29 mouse cellular contexts compared by ENCODE assay signal in genomic region chr4:54995258-54995657, GRCm38 (mm10).
"Had no signal": no experiment of that assay in that cellular context is flagged by ENCODE, and none has a peak within 500 bp of the region (broad histone marks: within the 10 kb centered on the region; RNA-seq: fewer than 3 reads in every experiment).

No protein-coding gene starts in this region.

- DNase-seq: heart, postnatal 10 days; heart, postnatal 14 days; heart, postnatal 36 days; heart, postnatal 4 days; kidney, adult 11 months; kidney, adult 8-10 months; kidney, adult 9 months; kidney, postnatal 10 days; kidney, postnatal 14 days; kidney, postnatal 25 days; kidney, postnatal 36 days; kidney, postnatal 4 days; layer of hippocampus, adult 9-11 months; layer of hippocampus, postnatal 36 days had no signal

- H3K27ac ChIP-seq: heart, embryonic 10.5 days; heart, embryonic 13.5 days; heart, embryonic 15.5 days; hindbrain, embryonic 10.5 days; hindbrain, embryonic 12.5 days; hindbrain, embryonic 13.5 days; hindbrain, embryonic 14.5 days; hindbrain, embryonic 15.5 days; hindbrain, postnatal 0 days; intestine, embryonic 15.5 days; kidney, embryonic 15.5 days; kidney, postnatal 0 days; layer of hippocampus, adult 2 months; left cerebral cortex, adult 2 months had no signal

- H3K36me3 ChIP-seq: heart, embryonic 12.5 days; heart, embryonic 15.5 days; hindbrain, embryonic 15.5 days; intestine, embryonic 15.5 days had no signal

- H3K4me1 ChIP-seq: hindbrain, embryonic 12.5 days; hindbrain, embryonic 13.5 days; hindbrain, embryonic 15.5 days; intestine, embryonic 15.5 days; kidney, embryonic 15.5 days had no signal

- H3K27me3 ChIP-seq: heart, embryonic 12.5 days; heart, embryonic 13.5 days; heart, embryonic 15.5 days; hindbrain, embryonic 12.5 days; hindbrain, embryonic 13.5 days; hindbrain, embryonic 15.5 days; intestine, embryonic 15.5 days; kidney, embryonic 15.5 days had no signal

- H3K4me3 ChIP-seq: heart, embryonic 10.5 days; heart, embryonic 12.5 days; heart, embryonic 13.5 days; heart, embryonic 15.5 days; hindbrain, embryonic 10.5 days; hindbrain, embryonic 12.5 days; hindbrain, embryonic 13.5 days; hindbrain, embryonic 15.5 days; intestine, embryonic 15.5 days; kidney, embryonic 15.5 days; layer of hippocampus, adult 2 months; left cerebral cortex, adult 2 months had no signal
